Comparison of ENCODE assay signal across 29 mouse cellular contexts in genomic region chr5:115991717-115992116, GRCm38 (mm10). TPM values are rescaled to one million over a fixed set of nuclear protein-coding genes. Genes with fewer than 3 reads are reported as not detected.
DNase-seq lines count a peak whose midpoint lies in the region; ATAC-seq lines count a peak whose summit lies in the region.
"Had no signal": no experiment of that assay in that cellular context is flagged by ENCODE, and none has a peak within 500 bp of the region (broad histone marks: within the 10 kb centered on the region; RNA-seq: fewer than 3 reads in every experiment).

No protein-coding gene starts in this region.

- no peak overlapping the region for H3K4me3 ChIP-seq in embryonic facial prominence, embryonic 14.5 days (ENCODE audit: low read depth, low read length)
- H3K4me3 ChIP-seq in embryonic facial prominence, embryonic 10.5 days, result no peak overlapping the region
- H3K4me3 ChIP-seq in limb, embryonic 15.5 days, result no peak overlapping the region
- no peak overlapping the region for H3K4me3 ChIP-seq in limb, embryonic 10.5 days
- H3K4me3 ChIP-seq: embryonic facial prominence, embryonic 12.5 days; embryonic facial prominence, embryonic 15.5 days; erythroblast, embryonic 14.5 days; forebrain, embryonic 10.5 days; forebrain, embryonic 12.5 days had no signal

- H3K4me1 ChIP-seq in embryonic facial prominence, embryonic 14.5 days (ENCODE audit: control insufficient read depth, insufficient read depth, low read length), result no peaks in the 10 kb centered on the region
- H3K4me1 ChIP-seq in embryonic facial prominence, embryonic 10.5 days, result no peaks in the 10 kb centered on the region
- H3K4me1 ChIP-seq in limb, embryonic 15.5 days, result no peaks in the 10 kb centered on the region
- H3K4me1 ChIP-seq in limb, embryonic 10.5 days, result no peaks in the 10 kb centered on the region
- H3K4me1 ChIP-seq: embryonic facial prominence, embryonic 12.5 days; embryonic facial prominence, embryonic 15.5 days; forebrain, embryonic 10.5 days; forebrain, embryonic 12.5 days had no signal

- H3K9me3 ChIP-seq in embryonic facial prominence, embryonic 14.5 days (ENCODE audit: control insufficient read depth, low read length), result peaks cover 12% of the 10 kb centered on the region
- peaks cover 16% of the 10 kb centered on the region; the same call in 1 of the 2 replicates for H3K9me3 ChIP-seq in embryonic facial prominence, embryonic 10.5 days
- peaks cover 7% of the 10 kb centered on the region; the same call in 1 of the 2 replicates for H3K9me3 ChIP-seq in limb, embryonic 15.5 days
- no peaks in the 10 kb centered on the region for H3K9me3 ChIP-seq in limb, embryonic 10.5 days (replicated peaks)
- H3K9me3 ChIP-seq: embryonic facial prominence, embryonic 15.5 days; G1E had no signal

- 87% methylated on average over 11 of the region's 11 CpGs for WGBS in embryonic facial prominence, embryonic 14.5 days
- WGBS in embryonic facial prominence, embryonic 10.5 days, result 90% methylated on average over 11 of the region's 11 CpGs
- WGBS in limb, embryonic 15.5 days, result 82% methylated on average over 11 of the region's 11 CpGs
- 92% methylated on average over 11 of the region's 11 CpGs for WGBS in limb, embryonic 10.5 days

- no peak for DNase-seq in embryonic facial prominence, embryonic 14.5 days (ENCODE audit: low spot score)
- DNase-seq in embryonic facial prominence, embryonic 10.5 days (ENCODE audit: low spot score), result no peak
- no peak for DNase-seq in limb, embryonic 10.5 days (ENCODE audit: low spot score)
- peak; percentile 38 for DNase-seq in right cerebral cortex, adult 18-20 months
- no peak for DNase-seq in right cerebral cortex, postnatal 36 days (ENCODE audit: low spot score in 2 of 2)
- DNase-seq: adrenal gland, adult 8-10 months; adrenal gland, postnatal 14 days; adrenal gland, postnatal 36 days; B cell, adult 2 months; cerebellum, adult 11 months; cerebellum, adult 18-20 months; cerebellum, adult 8-10 months; cerebellum, adult 9-11 months; cerebellum, postnatal 14 days; cerebellum, postnatal 36 days; embryo, embryonic 11 days had no signal

- H3K9ac ChIP-seq in embryonic facial prominence, embryonic 14.5 days (ENCODE audit: low read depth, low read length), result no peak overlapping the region
- no peak overlapping the region for H3K9ac ChIP-seq in limb, embryonic 15.5 days
- H3K9ac ChIP-seq: embryonic facial prominence, embryonic 12.5 days; embryonic facial prominence, embryonic 15.5 days; forebrain, embryonic 12.5 days had no signal

- peaks cover 55% of the 10 kb centered on the region for H3K36me3 ChIP-seq in embryonic facial prominence, embryonic 14.5 days (ENCODE audit: control insufficient read depth, insufficient read depth, low read length)
- H3K36me3 ChIP-seq in embryonic facial prominence, embryonic 10.5 days (replicated peaks), result peaks cover 91% of the 10 kb centered on the region
- peaks cover 53% of the 10 kb centered on the region for H3K36me3 ChIP-seq in limb, embryonic 15.5 days
- H3K36me3 ChIP-seq in limb, embryonic 10.5 days, result peaks cover 90% of the 10 kb centered on the region

- no peaks in the 10 kb centered on the region for H3K27me3 ChIP-seq in embryonic facial prominence, embryonic 14.5 days (replicated peaks; ENCODE audit: control insufficient read depth, insufficient read depth, low read length)
- no peaks in the 10 kb centered on the region for H3K27me3 ChIP-seq in embryonic facial prominence, embryonic 10.5 days (replicated peaks; ENCODE audit: low read depth, poor library complexity, severe bottlenecking)
- H3K27me3 ChIP-seq in limb, embryonic 15.5 days, result no peaks in the 10 kb centered on the region
- no peaks in the 10 kb centered on the region for H3K27me3 ChIP-seq in limb, embryonic 10.5 days (ENCODE audit: low read depth, poor library complexity, severe bottlenecking)
- H3K27me3 ChIP-seq: CH12.LX; embryonic facial prominence, embryonic 12.5 days; embryonic facial prominence, embryonic 15.5 days; forebrain, embryonic 12.5 days; Patski had no signal

- H3K4me2 ChIP-seq in embryonic facial prominence, embryonic 14.5 days (ENCODE audit: low read depth, low read length), result no peak overlapping the region
- no peak overlapping the region for H3K4me2 ChIP-seq in limb, embryonic 15.5 days
- H3K4me2 ChIP-seq: embryonic facial prominence, embryonic 12.5 days; embryonic facial prominence, embryonic 15.5 days; forebrain, embryonic 12.5 days had no signal

- H3K27ac ChIP-seq in embryonic facial prominence, embryonic 14.5 days (replicated peaks; ENCODE audit: low read depth, low read length), result no peak overlapping the region
- H3K27ac ChIP-seq in embryonic facial prominence, embryonic 10.5 days (replicated peaks), result no peak overlapping the region
- no peak overlapping the region for H3K27ac ChIP-seq in limb, embryonic 15.5 days
- H3K27ac ChIP-seq in limb, embryonic 10.5 days, result no peak overlapping the region
- H3K27ac ChIP-seq: embryonic facial prominence, embryonic 12.5 days; embryonic facial prominence, embryonic 15.5 days; forebrain, embryonic 10.5 days; forebrain, embryonic 12.5 days had no signal

- ATAC-seq in embryonic facial prominence, embryonic 14.5 days (ENCODE audit: low read depth), result peak; percentile 84; the same call in 1 of the 2 replicates
- ATAC-seq in limb, embryonic 15.5 days (ENCODE audit: insufficient number of reproducible peaks, low FRiP score, low TSS enrichment, low read depth), result 0 out of 2 replicates have a peak, but pooled peaks have one; percentile 14
- ATAC-seq: activated CD4-positive, CD25-positive, alpha-beta regulatory T cell, adult 4 months; CD4-positive, CD25-positive, alpha-beta regulatory T cell, adult 4 months; forebrain, embryonic 14.5 days; forebrain, embryonic 16.5 days; Patski had no signal

RNA-seq across cellular contexts. Expression of gene Prkab1, which starts 32.6 kb away (rescaled TPM):
- 49.9 and 61.4 TPM in 2 replicates for polyA plus RNA-seq in embryonic facial prominence, embryonic 14.5 days (2014; fragmentation: Nextera tagmentation; extraction: Ambion mirVana)
- 77.1 and 79.2 TPM in 2 replicates for polyA plus RNA-seq in embryonic facial prominence, embryonic 10.5 days (2016; fragmentation: Nextera tagmentation; extraction: Ambion mirVana)
- polyA plus RNA-seq in limb, embryonic 15.5 days (2015; fragmentation: Nextera tagmentation; extraction: Ambion mirVana), result 58.6 and 61.3 TPM in 2 replicates
- polyA plus RNA-seq in limb, embryonic 10.5 days (2016; fragmentation: Nextera tagmentation; extraction: Ambion mirVana), result 84.0 and 84.8 TPM in 2 replicates
